Mouse (Mus musculus) limb, embryonic 14.5 days (tissue): Measurements from ENCODE around the gene Acrbp. TPM values are rescaled to one million over a fixed set of nuclear protein-coding genes. Genes with fewer than 3 reads are reported as not detected.

ENCODE experiments used
- ATAC-seq: fragments of 200-750 bp; cut with Nextera tagmentation; 2 replicates; pipeline ENCODE4 v1.8.0; 2017; ENCODE audit warnings: low read depth, moderate number of reproducible peaks, moderate TSS enrichment; ENCODE audit not compliant: low FRiP score
- DNase-seq: peaks from one replicate; pipeline ENCODE4 v3.0.0-alpha.2; 2015; ENCODE audit warnings: low spot score
- H3K27ac ChIP-seq: fragments of 300-500 bp; sonication (generic); replicated peaks from 2 replicates; pipeline ENCODE4 v1.5.1; 2014; ENCODE audit warnings: low read depth, mild to moderate bottlenecking, low read length, moderate library complexity, mixed read lengths
- H3K27me3 ChIP-seq: fragments of 300-500 bp; sonication (generic); 2 replicates; pipeline ENCODE4 v1.6.1; 2014; ENCODE audit warnings: low read length, mixed read lengths; ENCODE audit not compliant: control insufficient read depth, insufficient read depth
- H3K36me3 ChIP-seq: fragments of 300-500 bp; sonication (generic); 2 replicates; pipeline ENCODE4 v1.6.1; 2014; ENCODE audit warnings: mild to moderate bottlenecking, low read length, moderate library complexity, mixed read lengths; ENCODE audit not compliant: control insufficient read depth, insufficient read depth
- H3K4me1 ChIP-seq: fragments of 300-500 bp; sonication (generic); 2 replicates; pipeline ENCODE4 v1.6.1; 2014; ENCODE audit warnings: antibody characterized with exemption, low read length, mixed read lengths; ENCODE audit not compliant: control insufficient read depth, insufficient read depth
- H3K4me2 ChIP-seq: fragments of 300-500 bp; sonication (generic); replicated peaks from 2 replicates; pipeline ENCODE4 v1.6.1; 2014; ENCODE audit warnings: low read depth, mild to moderate bottlenecking, low read length, moderate library complexity; ENCODE audit not compliant: severe bottlenecking
- H3K4me3 ChIP-seq: fragments of 300-500 bp; sonication (generic); replicated peaks from 2 replicates; pipeline ENCODE4 v1.5.1; 2014; ENCODE audit warnings: low read length
- H3K9ac ChIP-seq: fragments of 300-500 bp; sonication (generic); 2 replicates; pipeline ENCODE4 v1.6.1; 2014; ENCODE audit warnings: mild to moderate bottlenecking, low read depth, low read length, moderate library complexity; ENCODE audit not compliant: severe bottlenecking
- H3K9me3 ChIP-seq: fragments of 300-500 bp; sonication (generic); 2 replicates; pipeline ENCODE4 v1.6.1; 2016; ENCODE audit warnings: low read length; ENCODE audit not compliant: control insufficient read depth
- POLR2A ChIP-seq: fragments of 200-500 bp; IDR thresholded peaks from 2 replicates; pipeline ENCODE4 v1.8.0; 2012; ENCODE audit warnings: inconsistent platforms, mild to moderate bottlenecking, moderate library complexity, borderline replicate concordance; ENCODE audit not compliant: insufficient read depth, insufficient read length; ENCODE audit errors: extremely low read depth
- WGBS: fragments of 180-500 bp; shearing (Covaris S2); extraction: QIAGEN DNeasy Blood & Tissue Kit; methylation state at CpG from one replicate; pipeline ENCODE4 v1.1.7; 2014; 5-methylcytosine and 5-hydroxymethylcytosine counted together
- polyA plus RNA-seq, 2 experiments: library from polyadenylated mRNA; depleted of rRNA in 1 of 2; stranded (reverse) in 1 of 2; unstranded in 1 of 2; fragments of >200 nt; fragmentation: Nextera tagmentation in 1 of 2; extraction: Ambion mirVana in 1 of 2; gene quantifications; 2 replicates each; pipeline versions ENCODE4 v1.2.1 to v1.2.3; 2012 to 2014

Gene Acrbp
- polyA plus RNA-seq, 2 experiments = 9.4 to 28.9 TPM

GRCm38 (mm10) chr6:125081797-125082560 lies 32.5 kb downstream of the Acrbp start:
- 0 out of 2 replicates have a peak, but pooled peaks cover 2% of the 10 kb centered on the region for H3K4me1 ChIP-seq
- H3K4me2 ChIP-seq = peak overlapping the region; percentile 83
- H3K27ac ChIP-seq = peak overlapping the region; percentile 84
- H3K27me3 ChIP-seq = no peaks in the 10 kb centered on the region
- H3K36me3 ChIP-seq = no peaks in the 10 kb centered on the region
- ATAC-seq (peak; percentile 88), DNase-seq (peak; percentile 96)
- H3K9me3 ChIP-seq = no peaks in the 10 kb centered on the region
- WGBS = 21% methylated on average over 43 of the region's 45 CpGs
- TF ChIP-seq POLR2A = peak; percentile 87; the same call in 1 of the 2 replicates
- H3K4me3 ChIP-seq = peak overlapping the region; percentile 46
- H3K9ac ChIP-seq = peak overlapping the region; percentile 64

- Histone ChIP-seq H3K9me3 (no peaks in the 10 kb centered on the region), H3K27me3 (no peaks in the 10 kb centered on the region), H3K4me2 (no peak overlapping the region), H3K9ac (no peak overlapping the region), H3K36me3 (no peaks in the 10 kb centered on the region), H3K4me3 (no peak overlapping the region), H3K4me1 (0 out of 2 replicates have a peak, but pooled peaks cover 2% of the 10 kb centered on the region), H3K27ac (no peak overlapping the region)
- DNase-seq (no peak), ATAC-seq (no peak)
- 89% methylated on average over 7 of the region's 7 CpGs for WGBS
- TF ChIP-seq POLR2A = no peak
Measured at GRCm38 (mm10) chr6:125082801-125083386, 33.4 kb downstream of the Acrbp start.

GRCm38 (mm10) chr6:125084424-125084823 lies 34.9 kb downstream of the Acrbp start:
- DNase-seq (peak; percentile 85), ATAC-seq (peak; percentile 27; the same call in 1 of the 2 replicates)
- TF ChIP-seq POLR2A = no peak
- Histone ChIP-seq H3K36me3 (no peaks in the 10 kb centered on the region), H3K4me1 (peaks cover 14% of the 10 kb centered on the region), H3K4me3 (no peak overlapping the region), H3K27me3 (no peaks in the 10 kb centered on the region), H3K9ac (no peak overlapping the region), H3K4me2 (no peak overlapping the region), H3K9me3 (no peaks in the 10 kb centered on the region), H3K27ac (no peak overlapping the region)
- whole genome bisulfite sequencing = 1% methylated on average over 4 of the region's 4 CpGs

GRCm38 (mm10) chr6:125087937-125088336 lies 38.4 kb downstream of the Acrbp start:
- no peak overlapping the region for H3K4me3 ChIP-seq
- H3K4me2 ChIP-seq = no peak overlapping the region
- DNase-seq (no peak), ATAC-seq (no peak)
- no peak for TF ChIP-seq POLR2A
- H3K27me3 ChIP-seq = no peaks in the 10 kb centered on the region
- 80% methylated on average over 3 of the region's 3 CpGs for WGBS
- peaks cover 26% of the 10 kb centered on the region for H3K4me1 ChIP-seq
- H3K9me3 ChIP-seq = no peaks in the 10 kb centered on the region
- H3K9ac ChIP-seq = no peak overlapping the region
- H3K36me3 ChIP-seq = no peaks in the 10 kb centered on the region
- H3K27ac ChIP-seq = peak overlapping the region; percentile 91

GRCm38 (mm10) chr6:125088561-125089321 lies 39.3 kb downstream of the Acrbp start:
- ATAC-seq (peak; percentile 74), DNase-seq (peak; percentile 87)
- Histone ChIP-seq H3K4me2 (peak overlapping the region; percentile 55), H3K9me3 (no peaks in the 10 kb centered on the region), H3K27me3 (no peaks in the 10 kb centered on the region), H3K9ac (no peak overlapping the region), H3K36me3 (no peaks in the 10 kb centered on the region), H3K27ac (peak overlapping the region; percentile 91), H3K4me1 (peaks cover 26% of the 10 kb centered on the region), H3K4me3 (peak overlapping the region; percentile 21; the same call in 1 of the 2 replicates)
- TF ChIP-seq POLR2A = 0 out of 2 replicates have a peak, but pooled peaks have one; percentile 26
- WGBS = 2% methylated on average over 16 of the region's 20 CpGs
